Mouse (Mus musculus) liver, postnatal 0 days (tissue): ENCODE measurements around the gene Sec61g.

Experiments used
- CTCF ChIP-seq: sonication (generic); IDR thresholded peaks from 2 replicates; pipeline ENCODE4 v1.5.1; 2016; ENCODE audit warnings: antibody characterized with exemption, low read depth
- EP300 ChIP-seq: IDR thresholded peaks from 2 replicates; pipeline ENCODE4 v1.6.1; 2016; ENCODE audit warnings: antibody characterized with exemption, low read depth, mild to moderate bottlenecking

- TF ChIP-seq CTCF (no peak), EP300 (no peak)
Observed at GRCm38 (mm10) chr11:16507385-16508051, 766 bp downstream of the Sec61g start.
